Mouse (Mus musculus) brain, embryonic 14.5 days (tissue): ENCODE data around the gene Arhgdig. TPM values are rescaled to one million over a fixed set of nuclear protein-coding genes. Genes with fewer than 3 reads are reported as not detected.
"Not testable (repeated sequence)": the region's sequence is repeated elsewhere in the genome, so short reads cannot be mapped to it uniquely, and the experiment has no call there.

Source experiments
- DNase-seq: peaks from one replicate; pipeline ENCODE4 v3.0.0-alpha.2; 2011; ENCODE audit warnings: low read depth
- CTCF ChIP-seq: fragments of 200-500 bp; IDR thresholded peaks from 2 replicates; pipeline ENCODE4 v1.5.1; 2012; ENCODE audit warnings: inconsistent platforms, mild to moderate bottlenecking, moderate library complexity, borderline replicate concordance; ENCODE audit not compliant: insufficient read depth, insufficient read length; ENCODE audit errors: extremely low read depth
- POLR2A ChIP-seq: fragments of 200-500 bp; IDR thresholded peaks from 2 replicates; pipeline ENCODE4 v1.6.1; 2012; ENCODE audit warnings: mild to moderate bottlenecking, inconsistent platforms, borderline replicate concordance; ENCODE audit not compliant: poor library complexity, insufficient read depth, insufficient read length, severe bottlenecking; ENCODE audit errors: extremely low read depth
- polyA plus RNA-seq: library from polyadenylated mRNA; depleted of rRNA; stranded (reverse); fragments of >200 nt; gene quantifications from 2 replicates; pipeline ENCODE4 v1.2.3, GENCODE M21; 2012

Gene Arhgdig
- polyA plus RNA-seq, 1 experiment: 47.6 TPM

- peak; percentile 44 for DNase-seq
- TF ChIP-seq POLR2A: 0 out of 2 replicates have a peak, but pooled peaks have one; percentile 8
- no peak for TF ChIP-seq CTCF
Measured at GRCm38 (mm10) chr17:26200831-26201705, 6.5 kb downstream of the Arhgdig start.

- no peak for DNase-seq
- TF ChIP-seq CTCF: no peak
- no peak for TF ChIP-seq POLR2A
Measured at GRCm38 (mm10) chr17:26198892-26199291, 8.7 kb downstream of the Arhgdig start, which contains the start of gene Pdia2. Gene Pdia2, minus strand, starts transcription at chr17:26199087.

GRCm38 (mm10) chr17:26192481-26193190 is 14.9 kb downstream of the Arhgdig start:
- TF ChIP-seq POLR2A: no peak
- TF ChIP-seq CTCF: no peak
- DNase-seq: no peak

- not testable (repeated sequence) for DNase-seq
Measured at GRCm38 (mm10) chr17:26191486-26191885, 16.1 kb downstream of the Arhgdig start.

GRCm38 (mm10) chr17:26188091-26188805 is 19.3 kb downstream of the Arhgdig start:
- no peak for DNase-seq

GRCm38 (mm10) chr17:26187592-26187991 is 20.0 kb downstream of the Arhgdig start:
- TF ChIP-seq CTCF (no peak), POLR2A (no peak)
- DNase-seq: no peak

More at GRCm38 (mm10) chr17:26188091-26188805, 19.3 kb downstream of the Arhgdig start:
- TF ChIP-seq POLR2A (no peak), CTCF (no peak)

GRCm38 (mm10) chr17:26181179-26181578 is 26.4 kb downstream of the Arhgdig start:
- DNase-seq: no peak
- no peak for TF ChIP-seq CTCF
- no peak for TF ChIP-seq POLR2A

- no peak for DNase-seq
- TF ChIP-seq POLR2A (no peak), CTCF (no peak)
Measured at GRCm38 (mm10) chr17:26178611-26179010, 29.0 kb downstream of the Arhgdig start.

GRCm38 (mm10) chr17:26175248-26175647 is 32.3 kb downstream of the Arhgdig start:
- not testable (repeated sequence) for DNase-seq
- TF ChIP-seq CTCF: peak; percentile 6; the same call in 1 of the 2 replicates

- no peak for TF ChIP-seq POLR2A
- TF ChIP-seq CTCF: no peak
- no peak for DNase-seq
Measured at GRCm38 (mm10) chr17:26168039-26168438, 39.5 kb downstream of the Arhgdig start.

GRCm38 (mm10) chr17:26162736-26163135 is 44.9 kb downstream of the Arhgdig start:
- TF ChIP-seq POLR2A (no peak), CTCF (no peak)
- DNase-seq: no peak
